Mouse (Mus musculus): ENCODE results near the gene Cyld. TPM values are rescaled to one million over a fixed set of nuclear protein-coding genes. Genes with fewer than 3 reads are reported as not detected.
A peak's percentile ranks its signal among the peaks of the same experiment; 100 is the strongest.
"Not testable (repeated sequence)": the region's sequence is repeated elsewhere in the genome, so short reads cannot be mapped to it uniquely, and the experiment has no call there.

Cyld gene
- polyA plus RNA-seq, 1 experiment from 2014 or later = 10.0 TPM

GRCm38 (mm10) chr8:88775298-88775646, 78.4 kb downstream of the Cyld start:
- WGBS = 91% methylated on average over 7 of the region's 7 CpGs
- H3K9me3 ChIP-seq = no peaks in the 10 kb centered on the region
- no peaks in the 10 kb centered on the region for H3K27me3 ChIP-seq (ENCODE audit: poor library complexity, severe bottlenecking)
- no peak overlapping the region for H3K27ac ChIP-seq
- no peak for DNase-seq (ENCODE audit: extremely low spot score, low spot score)
- no peaks in the 10 kb centered on the region for H3K36me3 ChIP-seq (replicated peaks)
- H3K4me1 ChIP-seq = peaks cover 19% of the 10 kb centered on the region
- H3K4me3 ChIP-seq = no peak overlapping the region

- H3K9me3 ChIP-seq = no peaks in the 10 kb centered on the region
- DNase-seq (ENCODE audit: extremely low spot score, low spot score) = no peak
- H3K27me3 ChIP-seq (ENCODE audit: poor library complexity, severe bottlenecking) = no peaks in the 10 kb centered on the region; the same call in 1 of the 2 replicates
- H3K4me3 ChIP-seq = no peak overlapping the region
- WGBS = 69% methylated on average over 3 of the region's 3 CpGs
- no peak overlapping the region for H3K27ac ChIP-seq
- H3K4me1 ChIP-seq = peaks cover 7% of the 10 kb centered on the region
- no peaks in the 10 kb centered on the region for H3K36me3 ChIP-seq (replicated peaks)
These were observed 83.3 kb downstream of the Cyld start for GRCm38 (mm10) chr8:88780142-88780541.

- H3K9me3 ChIP-seq = no peaks in the 10 kb centered on the region
- H3K27ac ChIP-seq = no peak overlapping the region
- DNase-seq (ENCODE audit: extremely low spot score, low spot score) = no peak
- no peak overlapping the region for H3K4me3 ChIP-seq
- 80% methylated on average over 5 of the region's 5 CpGs for WGBS
- H3K4me1 ChIP-seq = 0 out of 2 replicates have a peak, but pooled peaks cover 3% of the 10 kb centered on the region
- H3K27me3 ChIP-seq (ENCODE audit: poor library complexity, severe bottlenecking) = no peaks in the 10 kb centered on the region; the same call in 1 of the 2 replicates
- no peaks in the 10 kb centered on the region for H3K36me3 ChIP-seq (replicated peaks)
These were observed 84.5 kb downstream of the Cyld start for GRCm38 (mm10) chr8:88781283-88781682.

- 0 out of 2 replicates have a peak, but pooled peaks cover 3% of the 10 kb centered on the region for H3K4me1 ChIP-seq
- H3K36me3 ChIP-seq (replicated peaks) = no peaks in the 10 kb centered on the region
- no peak overlapping the region for H3K4me3 ChIP-seq
- no peaks in the 10 kb centered on the region; the same call in 1 of the 2 replicates for H3K27me3 ChIP-seq (ENCODE audit: poor library complexity, severe bottlenecking)
- H3K9me3 ChIP-seq = no peaks in the 10 kb centered on the region
- H3K27ac ChIP-seq = no peak overlapping the region
- 84% methylated on average over 1 of the region's 1 CpGs for WGBS
- DNase-seq (ENCODE audit: extremely low spot score, low spot score) = no peak
These were observed 86.9 kb downstream of the Cyld start for GRCm38 (mm10) chr8:88783722-88784121.

GRCm38 (mm10) chr8:88788335-88788734, 91.5 kb downstream of the Cyld start:
- H3K27ac ChIP-seq; H3K36me3 ChIP-seq (replicated peaks); H3K27me3 ChIP-seq (ENCODE audit: poor library complexity, severe bottlenecking); DNase-seq (ENCODE audit: extremely low spot score, low spot score); H3K9me3 ChIP-seq; H3K4me3 ChIP-seq: not testable (repeated sequence)
- peaks cover 12% of the 10 kb centered on the region for H3K4me1 ChIP-seq
- 77% methylated on average over 3 of the region's 3 CpGs for WGBS

GRCm38 (mm10) chr8:88792691-88793323, 96.0 kb downstream of the Cyld start:
- Histone ChIP-seq H3K27ac (no peak overlapping the region), H3K36me3 (replicated peaks) (no peaks in the 10 kb centered on the region), H3K4me1 (peaks cover 27% of the 10 kb centered on the region), H3K27me3 (ENCODE audit: poor library complexity, severe bottlenecking) (peaks cover 7% of the 10 kb centered on the region; the same call in 1 of the 2 replicates), H3K9me3 (no peaks in the 10 kb centered on the region), H3K4me3 (no peak overlapping the region)
- 84% methylated on average over 8 of the region's 8 CpGs for WGBS
- no peak for DNase-seq (ENCODE audit: extremely low spot score, low spot score)

GRCm38 (mm10) chr8:88793324-88793722, 96.5 kb downstream of the Cyld start:
- H3K27me3 ChIP-seq (ENCODE audit: poor library complexity, severe bottlenecking) = peaks cover 7% of the 10 kb centered on the region; the same call in 1 of the 2 replicates
- no peak for DNase-seq (ENCODE audit: extremely low spot score, low spot score)
- H3K36me3 ChIP-seq (replicated peaks) = no peaks in the 10 kb centered on the region
- H3K9me3 ChIP-seq = no peaks in the 10 kb centered on the region
- peaks cover 27% of the 10 kb centered on the region for H3K4me1 ChIP-seq
- peak overlapping the region; percentile 13; the same call in 1 of the 2 replicates for H3K27ac ChIP-seq
- no peak overlapping the region for H3K4me3 ChIP-seq
- WGBS = 81% methylated on average over 9 of the region's 9 CpGs

- H3K4me1 ChIP-seq = peaks cover 27% of the 10 kb centered on the region
- H3K27ac ChIP-seq = peak overlapping the region; percentile 20; the same call in 1 of the 2 replicates
- no peaks in the 10 kb centered on the region for H3K36me3 ChIP-seq (replicated peaks)
- 87% methylated on average over 24 of the region's 24 CpGs for WGBS
- H3K9me3 ChIP-seq = no peaks in the 10 kb centered on the region
- H3K27me3 ChIP-seq (ENCODE audit: poor library complexity, severe bottlenecking) = peaks cover 7% of the 10 kb centered on the region; the same call in 1 of the 2 replicates
- no peak for DNase-seq (ENCODE audit: extremely low spot score, low spot score)
- H3K4me3 ChIP-seq = no peak overlapping the region; the same call in 1 of the 2 replicates
These were observed 97.2 kb downstream of the Cyld start for GRCm38 (mm10) chr8:88793746-88794614.

GRCm38 (mm10) chr8:88794615-88794907, 97.7 kb downstream of the Cyld start:
- DNase-seq (ENCODE audit: extremely low spot score, low spot score) = no peak
- Histone ChIP-seq H3K36me3 (replicated peaks) (no peaks in the 10 kb centered on the region), H3K9me3 (no peaks in the 10 kb centered on the region), H3K27ac (no peak overlapping the region), H3K4me3 (no peak overlapping the region), H3K27me3 (ENCODE audit: poor library complexity, severe bottlenecking) (peaks cover 7% of the 10 kb centered on the region; the same call in 1 of the 2 replicates), H3K4me1 (peaks cover 27% of the 10 kb centered on the region)
- WGBS = 85% methylated on average over 7 of the region's 7 CpGs

GRCm38 (mm10) chr8:88795896-88796295, 99.1 kb downstream of the Cyld start:
- peaks cover 27% of the 10 kb centered on the region for H3K4me1 ChIP-seq
- no peaks in the 10 kb centered on the region for H3K9me3 ChIP-seq
- H3K27me3 ChIP-seq (ENCODE audit: poor library complexity, severe bottlenecking) = peaks cover 6% of the 10 kb centered on the region; the same call in 1 of the 2 replicates
- WGBS = 88% methylated on average over 5 of the region's 5 CpGs
- no peak overlapping the region for H3K4me3 ChIP-seq
- DNase-seq (ENCODE audit: extremely low spot score, low spot score) = no peak
- H3K27ac ChIP-seq = no peak overlapping the region
- H3K36me3 ChIP-seq (replicated peaks) = no peaks in the 10 kb centered on the region

- Histone ChIP-seq H3K4me3 (no peak overlapping the region), H3K4me1 (peaks cover 27% of the 10 kb centered on the region), H3K27ac (no peak overlapping the region), H3K36me3 (replicated peaks) (no peaks in the 10 kb centered on the region), H3K27me3 (ENCODE audit: poor library complexity, severe bottlenecking) (no peaks in the 10 kb centered on the region), H3K9me3 (no peaks in the 10 kb centered on the region)
- DNase-seq (ENCODE audit: extremely low spot score, low spot score) = no peak
- 93% methylated on average over 9 of the region's 9 CpGs for WGBS
These were observed 99.8 kb downstream of the Cyld start for GRCm38 (mm10) chr8:88796651-88797050.
